Mouse (Mus musculus) frontal cortex, adult 2 months (tissue): ENCODE measurements around the gene Rbbp6. TPM values are rescaled to one million over a fixed set of nuclear protein-coding genes. Genes with fewer than 3 reads are reported as not detected.
A peak's percentile ranks its signal among the peaks of the same experiment; 100 is the strongest.

Experiments used
- DNase-seq, 2 experiments: peaks; one replicate each; pipeline ENCODE4 v3.0.0; 2022; ENCODE audit warnings: low spot score in 1 of 2; ENCODE audit errors: extremely low spot score in 1 of 2
- polyA plus RNA-seq: library from polyadenylated mRNA; depleted of rRNA; stranded (reverse); fragments of >200 nt; gene quantifications from 2 replicates; pipeline ENCODE4 v1.2.3, GENCODE M21; 2012

Gene Rbbp6
- polyA plus RNA-seq, 1 experiment = 65.6 TPM

DNA sequence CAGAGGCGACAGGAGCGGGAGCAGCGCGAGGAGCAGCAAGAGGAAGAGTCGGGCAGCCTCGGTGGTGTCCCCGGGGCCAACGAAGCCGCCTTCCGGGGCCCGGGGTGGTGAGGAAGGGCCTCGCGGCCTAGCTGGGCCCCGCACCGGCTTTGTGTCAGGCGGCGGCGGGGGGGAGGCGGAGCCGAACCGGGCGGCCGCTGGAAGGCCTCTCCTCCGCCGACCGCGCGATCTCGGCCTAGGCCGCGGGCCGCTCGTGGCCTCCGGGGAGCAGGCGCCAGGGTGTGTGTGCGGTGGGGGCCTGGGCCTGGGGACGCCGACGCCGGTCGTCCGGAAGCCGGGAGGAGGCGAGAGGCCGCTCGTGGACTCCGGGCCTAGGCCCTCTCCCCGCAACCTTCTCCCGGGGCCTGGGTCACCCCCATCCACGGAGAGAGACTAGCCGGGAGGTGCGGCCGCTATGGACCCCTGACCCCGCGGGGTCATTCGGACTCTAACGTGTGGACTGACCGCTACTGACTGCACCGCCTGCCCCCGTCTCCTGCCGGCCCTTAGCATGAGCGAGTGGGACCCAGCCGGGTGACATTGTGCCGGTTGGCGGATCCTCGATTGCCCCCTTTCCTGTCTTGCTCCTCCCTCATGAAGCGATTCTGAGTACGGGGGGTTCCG is 4.8 kb downstream of the Rbbp6 start:
- DNase-seq = peak in 1 of 2 experiments; percentile 21

DNA sequence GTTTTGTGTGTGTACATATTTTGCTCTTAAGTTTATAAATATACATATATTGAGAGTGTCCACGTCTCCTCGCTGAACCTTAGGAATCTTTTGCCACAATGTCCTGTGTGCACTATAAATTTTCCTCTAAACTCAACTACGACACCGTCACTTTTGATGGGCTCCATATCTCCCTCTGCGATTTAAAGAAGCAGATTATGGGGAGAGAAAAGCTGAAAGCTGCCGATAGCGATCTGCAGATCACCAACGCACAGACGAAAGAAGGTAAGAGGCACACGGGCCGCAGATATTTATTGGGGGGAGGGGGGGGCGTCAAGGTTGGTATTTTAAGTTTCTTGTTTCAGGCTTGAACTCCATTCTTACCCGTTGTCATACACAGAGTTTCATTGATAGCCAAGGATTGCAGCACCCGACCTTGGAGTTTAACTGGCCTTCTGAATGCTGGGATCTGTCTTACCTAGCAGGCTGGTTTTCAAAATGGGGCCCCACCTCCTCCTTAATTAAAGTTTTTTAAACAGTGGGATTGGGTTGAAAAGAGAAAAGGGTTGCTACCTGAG is 5.5 kb downstream of the Rbbp6 start:
- no peak for DNase-seq

DNA sequence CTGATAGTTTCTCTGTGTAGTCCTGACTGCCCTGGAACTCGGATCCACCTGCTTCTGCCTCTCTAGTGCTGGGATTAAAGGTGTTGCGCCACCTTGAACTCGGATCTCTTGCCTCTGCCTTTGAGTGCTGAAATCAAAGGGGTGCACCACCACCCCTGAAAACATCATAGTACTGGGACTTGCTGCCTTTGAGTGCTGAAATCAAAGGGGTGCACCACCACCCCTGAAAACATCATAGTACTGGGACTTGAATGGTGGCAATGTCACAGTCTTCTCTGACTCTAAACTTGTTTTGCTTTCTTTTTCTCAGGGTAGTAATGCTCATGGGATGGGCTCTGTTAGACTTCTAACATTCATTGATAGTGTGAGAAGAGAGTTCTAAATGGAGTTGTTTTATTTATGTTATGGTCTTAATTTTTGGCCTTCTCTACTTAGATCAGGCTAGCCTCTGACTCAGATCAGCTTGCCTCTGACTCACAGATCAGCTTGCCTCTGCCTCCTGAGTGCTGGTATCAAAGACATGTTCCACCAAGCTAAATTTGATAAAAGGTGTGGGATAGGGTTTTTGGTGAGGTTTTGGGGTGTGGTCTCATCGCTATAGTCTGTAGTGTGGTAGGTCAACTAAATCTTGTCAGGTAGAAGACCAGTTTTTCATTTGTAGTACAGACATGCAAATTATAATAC is 6.7 kb downstream of the Rbbp6 start:
- DNase-seq = no peak

DNA sequence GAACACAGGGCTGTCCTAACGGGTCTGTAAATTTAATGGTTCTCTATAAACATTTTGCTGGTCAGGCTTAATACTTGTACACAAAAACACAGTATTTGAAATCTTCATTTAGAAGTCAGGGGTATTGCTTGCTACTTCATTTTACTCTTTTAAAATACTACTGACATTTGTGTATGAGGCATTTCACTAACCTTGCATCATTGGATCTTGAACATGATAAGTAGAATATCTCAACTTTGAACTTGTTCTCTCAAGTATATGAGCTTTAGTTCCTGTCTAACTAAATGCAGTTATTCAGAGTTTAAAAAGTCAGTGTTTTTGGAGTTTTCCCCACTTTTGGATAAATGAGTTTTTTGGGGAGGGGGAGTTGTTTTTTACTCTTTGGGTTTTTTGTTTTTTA is 14.0 kb downstream of the Rbbp6 start:
- no peak for DNase-seq

DNA sequence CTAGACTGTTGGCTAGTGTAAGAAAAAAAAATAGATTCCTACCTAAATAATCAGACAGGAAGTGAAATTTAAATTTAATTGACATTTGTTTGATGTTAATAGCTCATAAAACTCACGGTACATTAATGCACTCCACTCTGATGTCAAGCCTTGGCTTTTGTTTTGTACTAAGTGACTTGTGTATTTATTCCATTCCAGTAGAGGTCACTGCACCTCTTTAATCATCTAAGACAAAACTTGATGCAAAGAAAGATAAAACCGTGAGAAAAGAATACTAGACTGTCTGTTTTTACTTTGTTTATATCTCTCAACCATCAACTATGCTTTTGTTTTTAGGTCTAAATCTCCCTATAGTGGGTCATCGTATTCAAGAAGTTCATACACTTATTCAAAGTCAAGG is 32.7 kb downstream of the Rbbp6 start:
- no peak for DNase-seq

DNA sequence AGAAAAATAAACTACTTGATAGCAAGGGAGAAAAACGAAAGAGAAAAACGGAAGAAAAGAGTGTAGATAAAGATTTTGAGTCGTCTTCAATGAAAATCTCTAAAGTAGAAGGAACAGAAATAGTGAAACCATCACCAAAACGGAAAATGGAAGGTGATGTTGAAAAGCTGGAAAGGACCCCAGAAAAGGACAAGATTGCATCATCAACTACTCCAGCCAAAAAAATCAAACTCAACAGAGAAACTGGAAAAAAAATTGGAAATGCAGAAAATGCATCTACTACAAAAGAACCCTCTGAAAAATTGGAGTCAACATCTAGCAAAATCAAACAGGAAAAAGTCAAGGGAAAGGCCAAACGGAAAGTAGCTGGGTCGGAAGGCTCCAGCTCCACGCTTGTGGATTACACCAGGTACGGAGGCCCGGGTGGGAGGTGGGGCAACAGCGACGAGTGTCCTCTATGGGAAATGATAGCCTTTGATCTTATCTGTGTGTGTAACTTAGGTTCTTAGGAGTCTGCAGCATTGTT is 34.4 kb downstream of the Rbbp6 start:
- DNase-seq = no peak

DNA sequence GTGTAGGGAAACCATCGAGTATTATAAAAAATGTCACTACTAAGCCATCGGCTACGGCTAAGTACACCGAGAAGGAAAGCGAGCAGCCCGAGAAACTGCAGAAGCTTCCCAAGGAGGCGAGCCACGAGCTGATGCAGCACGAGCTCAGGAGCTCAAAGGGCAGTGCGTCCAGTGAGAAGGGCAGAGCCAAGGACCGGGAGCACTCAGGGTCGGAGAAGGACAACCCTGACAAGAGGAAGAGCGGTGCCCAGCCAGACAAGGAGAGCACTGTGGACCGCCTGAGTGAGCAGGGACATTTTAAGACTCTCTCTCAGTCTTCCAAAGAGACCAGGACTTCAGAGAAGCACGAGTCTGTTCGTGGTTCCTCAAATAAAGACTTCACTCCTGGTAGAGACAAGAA is 35.3 kb downstream of the Rbbp6 start:
- no peak for DNase-seq

DNA sequence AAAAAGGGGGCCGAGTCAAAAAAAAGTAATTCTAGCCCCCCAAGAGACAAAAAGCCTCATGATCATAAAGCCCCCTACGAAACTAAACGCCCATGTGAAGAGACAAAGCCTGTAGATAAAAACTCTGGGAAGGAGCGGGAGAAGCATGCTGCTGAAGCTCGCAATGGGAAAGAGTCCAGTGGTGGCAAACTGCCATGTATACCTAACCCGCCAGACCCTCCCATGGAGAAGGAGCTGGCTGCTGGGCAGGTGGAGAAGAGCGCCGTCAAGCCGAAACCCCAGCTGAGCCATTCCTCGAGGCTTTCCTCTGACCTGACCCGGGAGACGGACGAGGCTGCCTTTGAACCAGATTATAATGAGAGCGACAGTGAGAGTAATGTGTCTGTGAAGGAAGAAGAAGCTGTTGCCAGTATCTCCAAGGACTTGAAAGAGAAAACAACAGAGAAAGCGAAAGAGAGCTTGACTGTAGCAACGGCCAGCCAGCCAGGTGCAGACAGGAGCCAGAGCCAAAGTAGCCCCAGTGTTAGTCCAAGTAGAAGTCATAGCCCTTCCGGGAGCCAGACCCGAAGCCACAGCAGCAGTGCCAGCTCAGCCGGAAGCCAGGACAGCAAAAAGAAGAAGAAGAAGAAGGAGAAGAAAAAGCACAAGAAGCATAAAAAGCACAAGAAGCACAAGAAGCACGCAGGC is 36.0 kb downstream of the Rbbp6 start:
- no peak for DNase-seq

DNA sequence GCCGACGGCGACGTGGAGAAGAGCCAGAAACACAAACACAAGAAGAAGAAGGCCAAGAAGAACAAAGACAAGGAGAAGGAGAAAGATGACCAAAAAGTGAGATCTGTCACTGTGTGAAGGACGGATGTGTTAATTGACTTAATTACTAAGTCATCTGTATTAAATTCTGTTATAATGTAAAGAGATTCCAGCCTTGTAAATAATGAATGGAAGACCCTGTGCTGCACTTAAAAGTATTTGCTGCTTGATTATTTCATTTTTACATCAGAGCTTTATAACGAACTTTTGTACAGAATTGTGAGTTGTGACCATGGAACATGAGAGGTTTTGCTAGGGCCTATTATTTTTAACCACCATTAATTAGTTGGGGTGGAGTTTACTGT is 36.5 kb downstream of the Rbbp6 start:
- DNase-seq = no peak

DNA sequence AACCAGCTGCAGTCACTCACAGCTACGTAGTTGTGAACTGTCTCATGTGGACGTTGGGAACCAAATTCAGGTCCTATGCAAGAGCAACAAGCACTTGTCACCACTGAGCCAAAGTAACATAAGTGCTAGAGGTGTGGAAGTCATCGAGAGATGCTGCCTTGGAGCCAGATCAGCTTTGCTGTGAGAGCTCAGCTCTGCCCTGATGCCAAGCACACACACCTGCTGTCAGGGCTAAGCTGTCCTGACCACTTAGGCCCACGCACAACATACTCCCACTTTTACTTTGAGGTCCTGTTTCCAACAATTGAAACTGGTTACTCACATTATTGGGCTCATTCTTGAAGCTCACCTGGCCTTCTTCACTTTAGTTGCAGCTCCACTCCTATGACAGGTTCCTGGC is 37.7 kb downstream of the Rbbp6 start:
- no peak for DNase-seq

DNA sequence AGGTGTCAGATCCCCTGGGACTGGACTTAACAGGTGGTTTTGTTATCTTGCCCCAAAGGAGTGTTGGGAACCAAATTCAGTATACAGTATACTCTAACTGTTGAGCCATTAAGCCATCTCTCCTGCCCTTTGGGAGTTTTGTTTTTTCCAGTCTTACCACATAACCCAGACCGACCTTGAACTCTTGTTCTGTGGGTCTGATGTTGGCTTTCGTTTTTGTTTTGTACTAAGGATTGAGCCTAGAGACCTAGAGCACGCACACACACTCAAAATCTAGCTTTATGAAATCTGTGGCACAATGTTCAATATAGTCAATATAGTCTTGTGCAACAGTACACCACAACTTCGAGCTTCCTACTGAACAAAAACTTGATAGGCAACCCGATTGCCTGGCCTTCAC is 39.0 kb downstream of the Rbbp6 start:
- no peak for DNase-seq

DNA sequence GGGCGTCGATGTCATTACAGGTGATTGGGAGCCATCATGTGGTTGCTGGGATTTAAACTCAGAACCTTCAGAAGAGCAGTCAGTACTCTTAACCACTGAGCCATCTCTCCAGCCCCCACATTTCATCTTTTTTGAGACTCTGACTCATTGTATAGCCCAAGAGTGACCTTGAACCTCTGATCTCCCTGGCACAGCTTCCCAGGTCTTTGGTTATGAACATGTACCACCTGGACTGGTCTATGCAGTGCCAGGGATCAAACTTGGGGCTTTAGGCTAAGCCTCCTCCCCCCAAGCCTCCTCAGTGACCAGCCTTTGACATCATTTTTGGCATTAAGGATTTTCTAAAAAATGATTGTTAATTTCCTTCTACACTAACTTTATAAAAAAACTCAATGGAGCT is 40.8 kb downstream of the Rbbp6 start:
- no peak for DNase-seq

DNA sequence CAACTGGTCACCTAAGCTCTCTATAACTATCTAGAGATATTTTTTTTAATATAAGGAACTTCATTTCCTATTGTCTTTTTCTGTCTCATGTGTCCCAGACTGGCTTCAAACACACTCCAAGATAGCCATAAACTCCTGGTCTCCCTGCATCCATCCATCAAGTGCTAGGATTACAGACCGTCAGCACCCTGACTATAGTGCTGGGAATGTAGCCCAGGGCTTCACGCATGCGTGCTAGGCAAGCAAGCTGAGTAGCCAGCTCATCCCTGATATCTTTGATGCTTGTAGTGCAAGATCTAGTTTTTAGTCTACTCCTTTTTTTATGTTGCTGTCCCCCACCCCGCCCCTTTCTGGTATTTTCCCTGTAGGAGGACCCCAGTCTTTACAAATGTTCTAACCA is 42.3 kb downstream of the Rbbp6 start:
- DNase-seq = no peak

DNA sequence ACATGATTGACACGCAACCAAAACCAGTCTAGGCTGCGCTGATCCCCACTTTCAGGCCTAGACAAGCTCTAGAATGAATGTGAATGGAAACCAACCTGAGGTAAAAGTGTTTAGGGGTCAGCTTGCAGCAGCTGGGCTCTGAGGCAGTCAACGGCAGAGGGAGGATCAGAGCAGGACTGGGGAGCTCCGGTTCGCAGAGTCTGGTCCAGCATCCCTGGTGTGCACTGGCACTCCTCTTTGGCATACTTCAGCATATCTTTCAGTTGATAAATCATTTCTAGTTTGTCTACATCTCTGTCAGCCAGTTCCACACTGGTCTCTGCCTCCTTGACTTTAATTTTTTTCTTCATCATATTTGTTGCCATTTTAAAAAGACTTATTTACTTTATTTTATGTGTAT is 48.0 kb downstream of the Rbbp6 start:
- DNase-seq = no peak

DNA sequence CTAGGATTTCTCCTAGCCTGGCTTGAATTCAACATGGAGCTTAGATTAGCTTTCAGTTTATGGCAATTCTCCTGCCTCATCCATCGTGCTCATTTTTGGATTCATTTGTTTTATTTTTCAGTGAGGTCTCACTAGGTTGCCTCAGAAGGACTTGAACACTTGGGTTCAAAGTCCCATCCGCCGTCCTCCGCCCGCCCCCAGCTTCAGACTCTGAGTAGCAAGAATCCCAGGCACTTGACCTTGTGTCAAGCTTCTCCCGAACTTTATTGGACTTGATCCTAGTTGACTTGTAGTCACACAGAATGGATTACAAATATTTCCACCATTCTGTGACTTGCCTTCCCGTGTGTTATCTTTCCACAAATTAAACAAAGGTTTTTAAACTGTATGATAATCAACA is 49.2 kb downstream of the Rbbp6 start:
- no peak for DNase-seq

DNA sequence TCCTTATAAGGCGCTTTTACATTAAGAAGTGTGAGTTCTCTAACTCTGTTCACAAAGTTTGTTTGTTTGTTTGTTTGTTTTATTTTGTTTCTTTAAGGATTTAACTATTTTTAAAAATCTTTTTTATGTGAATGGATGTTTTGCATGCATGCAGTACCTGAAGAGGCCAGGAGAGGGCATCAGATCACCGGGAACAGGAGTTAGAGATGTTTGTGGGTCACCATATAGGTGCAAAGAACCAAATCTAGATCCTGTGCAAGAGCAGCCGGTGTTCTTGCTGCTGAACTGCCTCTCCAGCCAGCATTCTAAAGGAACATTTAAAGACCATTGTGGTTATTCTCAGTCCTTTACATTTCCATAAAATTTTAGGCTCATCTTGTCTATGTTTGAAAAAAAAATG is 52.1 kb downstream of the Rbbp6 start:
- peak in 1 of 2 experiments; percentile 54 for DNase-seq

DNA sequence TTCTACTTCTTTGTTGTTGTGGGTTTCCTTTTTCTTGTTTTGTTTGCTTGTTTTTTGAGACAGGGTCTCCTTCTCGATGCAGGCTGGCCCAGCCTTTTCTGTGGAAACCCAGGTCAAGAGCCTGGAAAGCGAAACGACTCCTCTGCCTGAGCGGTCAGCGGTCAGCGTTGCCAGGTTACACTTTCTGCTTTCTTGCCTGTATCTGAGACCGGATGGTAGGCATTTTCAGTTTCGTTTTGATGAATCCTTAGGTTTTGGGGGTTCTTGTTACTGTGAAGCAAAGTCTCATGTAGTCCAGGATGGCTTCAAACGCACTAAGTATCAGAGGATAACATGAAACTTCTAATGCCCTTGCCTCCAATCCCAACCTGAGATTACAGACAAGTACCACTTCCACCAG is 59.6 kb downstream of the Rbbp6 start:
- DNase-seq = no peak

DNA sequence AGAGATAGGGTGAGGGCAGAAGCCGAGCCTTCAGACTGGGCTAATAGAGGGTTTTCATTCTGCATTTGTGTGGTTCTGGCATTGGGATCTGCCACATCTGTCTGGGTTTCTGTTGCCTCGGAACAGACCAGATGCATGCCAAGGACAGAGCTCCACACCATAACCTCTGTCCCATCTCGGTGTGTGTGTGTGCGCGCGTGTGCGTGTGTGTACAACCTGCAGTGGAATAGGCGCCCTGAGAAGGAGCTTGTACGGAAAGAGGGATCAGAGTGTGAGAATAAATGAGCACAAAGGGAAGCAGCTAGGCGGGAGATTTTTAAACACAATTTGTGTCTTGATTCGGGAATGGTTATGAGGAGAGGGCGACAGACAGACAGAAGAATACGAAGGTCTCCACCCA is 64.8 kb downstream of the Rbbp6 start:
- DNase-seq = no peak

DNA sequence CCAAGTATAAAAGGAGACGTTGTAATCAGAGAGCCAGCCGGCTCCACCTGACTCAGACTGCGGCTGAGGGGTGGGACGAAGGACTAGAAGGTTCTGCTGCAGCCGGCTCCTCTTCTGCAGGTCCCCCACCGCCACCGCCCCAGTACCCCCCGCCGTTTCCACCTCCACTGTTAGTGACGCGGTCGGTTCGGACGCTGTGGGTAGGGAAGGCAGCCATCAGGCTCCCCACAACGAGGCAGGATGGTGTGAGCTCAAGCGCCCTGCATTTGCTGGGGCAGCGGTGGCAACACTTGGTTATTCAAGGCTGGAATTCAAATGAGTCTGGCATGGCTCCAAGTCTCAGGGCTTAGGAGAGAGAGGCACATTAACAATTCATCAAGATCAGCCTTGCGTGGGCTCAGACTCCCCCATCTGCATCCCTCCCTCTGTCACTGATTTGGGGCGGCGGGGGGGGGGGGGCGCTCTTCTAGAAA is 65.3 kb downstream of the Rbbp6 start:
- peak; percentile 66 to 85 for DNase-seq

DNA sequence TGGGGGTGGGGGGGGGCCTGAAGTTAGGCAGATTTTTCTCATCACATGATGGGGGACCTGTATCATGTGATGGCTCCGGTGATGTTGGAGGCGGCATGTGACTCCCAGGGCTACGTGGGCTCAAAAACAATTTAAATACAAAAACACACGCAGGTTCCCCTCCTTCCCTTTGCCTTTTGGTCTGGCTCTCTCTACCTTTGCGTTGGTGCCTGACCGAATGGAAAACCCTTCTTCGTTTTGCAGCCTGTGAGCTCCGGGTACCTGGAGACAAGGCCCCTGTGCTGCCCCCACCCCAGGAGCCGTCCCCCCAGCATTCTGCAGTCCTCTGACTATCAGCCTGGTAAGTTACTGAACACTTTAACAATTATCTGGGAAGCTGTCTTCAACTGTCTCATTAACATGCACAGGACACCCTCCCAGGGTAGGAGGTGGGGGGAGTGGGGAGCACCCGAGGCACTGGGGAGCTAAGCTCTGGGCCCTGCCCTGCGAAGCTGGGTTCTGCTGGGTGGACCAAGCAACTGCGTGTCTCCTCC is 65.8 kb downstream of the Rbbp6 start:
- DNase-seq = peak in 1 of 2 experiments; percentile 52

DNA sequence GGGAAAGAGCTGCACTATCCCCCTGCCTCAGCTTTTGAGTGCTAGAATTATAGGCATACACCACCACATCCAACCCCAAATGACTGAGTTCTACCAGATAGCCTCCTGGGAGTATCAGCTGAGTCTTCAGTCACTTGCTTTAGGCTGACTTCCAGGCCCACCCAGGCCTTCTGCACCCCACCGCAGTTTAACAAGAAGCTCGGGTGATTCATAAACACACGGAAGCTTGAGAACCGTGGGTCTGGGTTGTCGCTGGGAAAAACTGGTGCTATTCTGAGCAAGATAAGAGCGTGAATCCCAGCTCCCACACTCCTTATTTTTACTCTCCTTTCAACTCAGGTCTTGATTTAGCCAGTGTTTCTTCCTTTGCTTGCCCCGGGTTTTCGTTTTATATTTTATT is 69.8 kb downstream of the Rbbp6 start:
- DNase-seq = peak; percentile 47 to 69
